Mouse (Mus musculus): ENCODE data around the gene Disp1. TPM values are rescaled to one million over a fixed set of nuclear protein-coding genes. Genes with fewer than 3 reads are reported as not detected.

Gene Disp1
- polyA plus RNA-seq, 2 experiments, result 34.7 to 47.3 TPM

DNA sequence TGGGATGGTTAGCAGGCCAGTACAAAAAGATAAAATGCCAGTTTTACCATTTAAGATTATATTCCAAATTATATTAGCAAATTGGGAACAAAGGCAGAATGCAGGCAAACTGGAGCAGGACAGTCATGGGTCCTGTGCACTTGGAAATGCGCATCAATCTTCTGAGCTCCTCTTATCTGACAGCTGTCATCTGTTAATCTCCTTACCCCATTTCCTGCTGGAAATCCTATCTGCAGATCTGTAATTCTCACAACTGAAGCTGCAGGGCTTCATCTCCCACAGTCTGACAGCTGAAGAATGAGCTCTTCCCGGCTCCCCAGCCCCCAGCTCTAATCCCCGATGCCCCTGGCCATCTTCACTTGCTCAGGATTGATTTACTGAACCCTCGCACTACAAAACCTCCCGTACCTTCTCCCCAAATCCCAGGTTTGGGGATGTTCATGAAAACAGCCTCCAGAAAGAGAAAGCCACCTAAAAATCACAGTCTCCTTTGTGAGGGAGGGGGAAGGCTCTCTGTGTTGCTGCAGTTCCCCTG is 71.7 kb downstream of the Disp1 start:
- Histone ChIP-seq H3K4me3 (replicated peaks; ENCODE audit: low read length) (no peak overlapping the region), H3K36me3 (ENCODE audit: control insufficient read depth, insufficient read depth, low read length) (no peaks in the 10 kb centered on the region), H3K27ac (replicated peaks; ENCODE audit: low read depth, low read length) (no peak overlapping the region), H3K9me3 (ENCODE audit: control insufficient read depth, low read length) (no peaks in the 10 kb centered on the region), H3K27me3 (ENCODE audit: control insufficient read depth, insufficient read depth, low read length) (no peaks in the 10 kb centered on the region), H3K9ac (ENCODE audit: low read depth, low read length, severe bottlenecking) (no peak overlapping the region), H3K4me1 (ENCODE audit: control insufficient read depth, insufficient read depth, low read length) (peaks cover 30% of the 10 kb centered on the region), H3K4me2 (replicated peaks; ENCODE audit: low read depth, low read length, severe bottlenecking) (no peak overlapping the region)
- WGBS, result 51% methylated on average over 5 of the region's 5 CpGs
- no peak for DNase-seq (ENCODE audit: low spot score)
- ATAC-seq (ENCODE audit: low FRiP score, low read depth), result no peak
- no peak for TF ChIP-seq POLR2A (IDR thresholded peaks at IDR 0.05; ENCODE audit: borderline replicate concordance, extremely low read depth, insufficient read depth, insufficient read length)

DNA sequence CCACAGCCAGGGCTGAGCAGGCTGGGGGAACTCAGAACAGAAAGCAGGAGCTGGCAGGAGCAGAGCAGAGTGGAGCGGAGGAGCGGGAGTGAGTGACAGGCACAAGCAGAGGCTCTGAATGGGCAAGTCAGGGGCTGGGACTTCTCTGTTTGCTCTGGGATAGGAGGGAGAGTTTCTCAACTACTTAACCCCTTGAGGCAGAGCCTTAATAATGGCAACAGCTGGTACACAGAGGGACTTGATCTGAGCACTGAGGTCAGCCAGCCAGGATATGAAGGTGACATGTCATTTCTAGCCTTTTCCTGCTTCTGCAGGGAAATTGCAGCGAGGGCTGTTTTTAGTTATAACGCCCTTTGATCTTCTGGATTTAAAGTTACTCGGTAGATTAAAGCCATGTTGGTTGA is 73.9 kb downstream of the Disp1 start:
- H3K9me3 ChIP-seq (ENCODE audit: control insufficient read depth, low read length), result no peaks in the 10 kb centered on the region
- peak; percentile 85 for DNase-seq (ENCODE audit: low spot score)
- 0 out of 2 replicates have a peak, but pooled peaks have one; percentile 42 for TF ChIP-seq POLR2A (IDR thresholded peaks at IDR 0.05; ENCODE audit: borderline replicate concordance, extremely low read depth, insufficient read depth, insufficient read length)
- H3K9ac ChIP-seq (ENCODE audit: low read depth, low read length, severe bottlenecking), result peak overlapping the region; percentile 70
- H3K4me1 ChIP-seq (ENCODE audit: control insufficient read depth, insufficient read depth, low read length), result peaks cover 44% of the 10 kb centered on the region
- no peaks in the 10 kb centered on the region for H3K27me3 ChIP-seq (ENCODE audit: control insufficient read depth, insufficient read depth, low read length)
- H3K27ac ChIP-seq (replicated peaks; ENCODE audit: low read depth, low read length), result peak overlapping the region; percentile 49; the same call in 1 of the 2 replicates
- peak overlapping the region; percentile 53 for H3K4me2 ChIP-seq (replicated peaks; ENCODE audit: low read depth, low read length, severe bottlenecking)
- H3K4me3 ChIP-seq (replicated peaks; ENCODE audit: low read length), result peak overlapping the region; percentile 43
- H3K36me3 ChIP-seq (ENCODE audit: control insufficient read depth, insufficient read depth, low read length), result no peaks in the 10 kb centered on the region
- ATAC-seq (ENCODE audit: low FRiP score, low read depth), result peak; percentile 90
- 2% methylated on average over 5 of the region's 5 CpGs for WGBS

DNA sequence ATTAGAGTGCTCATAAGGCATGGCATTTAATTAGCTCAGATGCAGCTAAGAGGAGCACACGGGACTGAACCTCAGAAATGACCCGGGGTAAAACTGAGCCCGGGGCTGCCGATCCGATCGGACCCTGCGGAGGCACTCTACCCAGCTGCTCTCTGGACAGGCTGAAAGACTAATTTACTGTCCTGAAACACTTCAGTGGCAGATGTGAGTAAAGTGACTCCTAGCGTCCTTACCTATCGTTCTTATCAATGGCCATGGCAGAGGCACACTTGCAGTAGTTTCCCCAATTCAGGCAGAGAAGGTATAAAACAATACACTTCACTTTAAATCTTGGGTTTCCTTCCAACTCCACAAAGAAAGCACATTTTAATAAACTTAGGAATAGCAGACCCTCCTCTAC is 74.5 kb downstream of the Disp1 start:
- no peak for TF ChIP-seq POLR2A (IDR thresholded peaks at IDR 0.05; ENCODE audit: borderline replicate concordance, extremely low read depth, insufficient read depth, insufficient read length)
- Histone ChIP-seq H3K36me3 (ENCODE audit: control insufficient read depth, insufficient read depth, low read length) (no peaks in the 10 kb centered on the region), H3K4me3 (replicated peaks; ENCODE audit: low read length) (peak overlapping the region; percentile 43), H3K27ac (replicated peaks; ENCODE audit: low read depth, low read length) (peak overlapping the region; percentile 83), H3K27me3 (ENCODE audit: control insufficient read depth, insufficient read depth, low read length) (no peaks in the 10 kb centered on the region), H3K9me3 (ENCODE audit: control insufficient read depth, low read length) (no peaks in the 10 kb centered on the region), H3K9ac (ENCODE audit: low read depth, low read length, severe bottlenecking) (peak overlapping the region; percentile 70), H3K4me1 (ENCODE audit: control insufficient read depth, insufficient read depth, low read length) (peaks cover 48% of the 10 kb centered on the region), H3K4me2 (replicated peaks; ENCODE audit: low read depth, low read length, severe bottlenecking) (peak overlapping the region; percentile 53)
- 3% methylated on average over 9 of the region's 9 CpGs for WGBS
- ATAC-seq (ENCODE audit: low FRiP score, low read depth), result no peak
- no peak for DNase-seq (ENCODE audit: low spot score)

GRCm38 (mm10) chr1:183146102-183146735 is 75.1 kb downstream of the Disp1 start:
- Histone ChIP-seq H3K36me3 (ENCODE audit: control insufficient read depth, insufficient read depth, low read length) (no peaks in the 10 kb centered on the region), H3K9ac (ENCODE audit: low read depth, low read length, severe bottlenecking) (peak overlapping the region; percentile 70), H3K4me1 (ENCODE audit: control insufficient read depth, insufficient read depth, low read length) (peaks cover 48% of the 10 kb centered on the region), H3K27ac (replicated peaks; ENCODE audit: low read depth, low read length) (peak overlapping the region; percentile 83), H3K4me2 (replicated peaks; ENCODE audit: low read depth, low read length, severe bottlenecking) (peak overlapping the region; percentile 53), H3K27me3 (ENCODE audit: control insufficient read depth, insufficient read depth, low read length) (no peaks in the 10 kb centered on the region), H3K9me3 (ENCODE audit: control insufficient read depth, low read length) (no peaks in the 10 kb centered on the region), H3K4me3 (replicated peaks; ENCODE audit: low read length) (peak overlapping the region; percentile 43)
- DNase-seq (ENCODE audit: low spot score) (no peak), ATAC-seq (ENCODE audit: low FRiP score, low read depth) (no peak)
- WGBS, result 15% methylated on average over 7 of the region's 7 CpGs
- TF ChIP-seq POLR2A (IDR thresholded peaks at IDR 0.05; ENCODE audit: borderline replicate concordance, extremely low read depth, insufficient read depth, insufficient read length), result no peak

DNA sequence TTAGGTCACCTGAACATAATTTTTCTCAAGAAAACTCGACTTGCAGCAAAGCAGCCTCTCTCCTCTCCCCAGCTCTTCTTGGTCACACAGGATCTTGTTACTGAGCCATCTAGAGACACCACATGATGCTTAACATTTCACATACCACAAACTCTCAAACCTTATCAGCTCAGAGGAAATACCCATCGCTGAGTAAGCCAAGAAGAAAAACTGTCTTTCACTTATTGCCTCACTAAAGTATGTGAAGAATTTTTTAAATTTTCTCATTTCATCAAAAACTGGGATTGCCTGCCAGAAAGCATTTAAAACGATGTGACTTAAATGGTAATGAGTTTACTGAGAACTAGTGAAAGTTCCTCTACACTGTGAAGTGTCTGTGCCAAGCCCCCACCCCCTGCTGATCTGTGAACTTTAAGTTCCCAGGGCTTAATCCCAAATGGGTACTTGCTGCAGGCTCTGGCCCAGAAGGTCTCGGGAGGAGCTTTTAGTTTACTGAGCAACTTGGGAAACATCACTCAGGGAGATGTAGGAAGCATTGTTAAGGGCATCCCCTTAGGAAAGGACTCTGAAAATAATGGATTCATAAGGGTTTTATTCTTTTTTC is 76.6 kb downstream of the Disp1 start:
- Histone ChIP-seq H3K4me1 (ENCODE audit: control insufficient read depth, insufficient read depth, low read length) (peaks cover 45% of the 10 kb centered on the region), H3K36me3 (ENCODE audit: control insufficient read depth, insufficient read depth, low read length) (no peaks in the 10 kb centered on the region), H3K27ac (replicated peaks; ENCODE audit: low read depth, low read length) (no peak overlapping the region), H3K27me3 (ENCODE audit: control insufficient read depth, insufficient read depth, low read length) (no peaks in the 10 kb centered on the region), H3K9ac (ENCODE audit: low read depth, low read length, severe bottlenecking) (peak overlapping the region; percentile 36; the same call in 1 of the 2 replicates), H3K4me3 (replicated peaks; ENCODE audit: low read length) (peak overlapping the region; percentile 25), H3K9me3 (ENCODE audit: control insufficient read depth, low read length) (no peaks in the 10 kb centered on the region), H3K4me2 (replicated peaks; ENCODE audit: low read depth, low read length, severe bottlenecking) (peak overlapping the region; percentile 39)
- no peak for DNase-seq (ENCODE audit: low spot score)
- no peak for TF ChIP-seq POLR2A (IDR thresholded peaks at IDR 0.05; ENCODE audit: borderline replicate concordance, extremely low read depth, insufficient read depth, insufficient read length)
- 8% methylated on average over 4 of the region's 4 CpGs for WGBS
- no peak for ATAC-seq (ENCODE audit: low FRiP score, low read depth)

Data from limb, embryonic 14.5 days (tissue).